Comparison of ENCODE assay signal across 8 mouse cellular contexts in genomic region chr5:142818435-142819360, GRCm38 (mm10). TPM values are rescaled to one million over a fixed set of nuclear protein-coding genes. Genes with fewer than 3 reads are reported as not detected.
A peak's percentile ranks its signal among the peaks of the same experiment; 100 is the strongest.
DNase-seq lines count a peak whose midpoint lies in the region; ATAC-seq and TF ChIP-seq lines count a peak whose summit lies in the region.

No protein-coding gene starts in this region.

- peak; percentile 48; the same call in 1 of the 2 replicates for TF ChIP-seq EP300 in heart, postnatal 0 days (IDR thresholded peaks at IDR 0.05; ENCODE audit: low read depth)
- no peak for TF ChIP-seq EP300 in liver, postnatal 0 days (IDR thresholded peaks at IDR 0.05; ENCODE audit: low read depth)

- ATAC-seq in heart, postnatal 0 days (ENCODE audit: insufficient read depth, low read depth) = no peak
- ATAC-seq in liver, postnatal 0 days = no peak

- H3K4me1 ChIP-seq in embryonic fibroblast, embryonic 13.5 days (ENCODE audit: control insufficient read depth, insufficient read depth, low read length) = no peaks in the 10 kb centered on the region
- peaks cover 4% of the 10 kb centered on the region; the same call in 1 of the 2 replicates for H3K4me1 ChIP-seq in heart, postnatal 0 days (ENCODE audit: control insufficient read depth, insufficient read depth)
- H3K4me1 ChIP-seq in liver, postnatal 0 days (ENCODE audit: insufficient read depth) = peaks cover 15% of the 10 kb centered on the region
- H3K4me1 ChIP-seq in olfactory bulb, adult 2 months (ENCODE audit: control insufficient read depth, insufficient read depth, low read length) = peaks cover 15% of the 10 kb centered on the region

- peak overlapping the region; percentile 100 for H3K27ac ChIP-seq in embryonic fibroblast, embryonic 13.5 days (ENCODE audit: insufficient read depth, low read length)
- H3K27ac ChIP-seq in heart, postnatal 0 days (ENCODE audit: low read depth) = peak overlapping the region; percentile 99
- peak overlapping the region; percentile 99 for H3K27ac ChIP-seq in liver, postnatal 0 days (ENCODE audit: low read depth)
- H3K27ac ChIP-seq in olfactory bulb, adult 2 months (ENCODE audit: insufficient read depth, low read depth, low read length) = peak overlapping the region; percentile 100

- peak overlapping the region; percentile 97 for H3K9ac ChIP-seq in heart, postnatal 0 days (replicated peaks; ENCODE audit: low read depth, low read length)
- H3K9ac ChIP-seq in liver, postnatal 0 days (replicated peaks) = peak overlapping the region; percentile 93

- peak; percentile 30 to 48 for DNase-seq in B cell, adult 2 months
- peak; percentile 83 for DNase-seq in adrenal gland, postnatal 10 days
- DNase-seq in heart, postnatal 0 days (ENCODE audit: low spot score) = peak; percentile 85
- DNase-seq in kidney, postnatal 25 days = peak; percentile 89 to 95
- peak; percentile 74 for DNase-seq in liver, postnatal 0 days
- DNase-seq in yolk sac, embryonic 10.5 days (ENCODE audit: low spot score) = peak; percentile 90

- peak overlapping the region; percentile 71 for H3K4me2 ChIP-seq in heart, postnatal 0 days (ENCODE audit: low read depth, low read length)
- peak overlapping the region; percentile 76 for H3K4me2 ChIP-seq in liver, postnatal 0 days (ENCODE audit: low read depth, low read length)

- peak; percentile 63 for TF ChIP-seq POLR2A in embryonic fibroblast, embryonic 13.5 days (IDR thresholded peaks at IDR 0.05; ENCODE audit: low read depth, low read length)
- TF ChIP-seq POLR2A in olfactory bulb, adult 2 months (IDR thresholded peaks at IDR 0.05; ENCODE audit: insufficient read depth, low read depth, low read length) = no peak; the same call in 1 of the 2 replicates

- H3K4me3 ChIP-seq in embryonic fibroblast, embryonic 13.5 days (ENCODE audit: insufficient read depth, low read length) = peak overlapping the region; percentile 81
- H3K4me3 ChIP-seq in heart, postnatal 0 days (ENCODE audit: low read depth, low read length) = peak overlapping the region; percentile 88
- H3K4me3 ChIP-seq in liver, postnatal 0 days (ENCODE audit: low read depth, low read length) = peak overlapping the region; percentile 78
- H3K4me3 ChIP-seq in olfactory bulb, adult 2 months (ENCODE audit: insufficient read depth, low read depth, low read length) = peak overlapping the region; percentile 96

- no peaks in the 10 kb centered on the region for H3K27me3 ChIP-seq in heart, postnatal 0 days (ENCODE audit: control insufficient read depth, insufficient read depth, low read length)
- peaks cover 71% of the 10 kb centered on the region for H3K27me3 ChIP-seq in liver, postnatal 0 days (ENCODE audit: insufficient read depth, low read length)

- under 1% methylated on average over 41 of the region's 43 CpGs for WGBS in heart, postnatal 0 days
- WGBS in liver, postnatal 0 days (ENCODE audit: insufficient replicate concordance) = under 1% methylated on average over 43 of the region's 43 CpGs
- WGBS in olfactory bulb, adult 2 months = under 1% methylated on average over 43 of the region's 43 CpGs

- H3K9me3 ChIP-seq in heart, postnatal 0 days (replicated peaks; ENCODE audit: control insufficient read depth, low read length) = no peaks in the 10 kb centered on the region
- H3K9me3 ChIP-seq in liver, postnatal 0 days (ENCODE audit: low read length) = no peaks in the 10 kb centered on the region

- no peak for TF ChIP-seq CTCF in embryonic fibroblast, embryonic 13.5 days (IDR thresholded peaks at IDR 0.05; ENCODE audit: borderline replicate concordance, insufficient read depth, low read length)
- TF ChIP-seq CTCF in heart, postnatal 0 days (IDR thresholded peaks at IDR 0.05; ENCODE audit: low read depth) = no peak
- no peak; the same call in 1 of the 2 replicates for TF ChIP-seq CTCF in liver, postnatal 0 days (IDR thresholded peaks at IDR 0.05; ENCODE audit: low read depth)
- no peak for TF ChIP-seq CTCF in olfactory bulb, adult 2 months (IDR thresholded peaks at IDR 0.05; ENCODE audit: insufficient read depth, low read depth, low read length)

- no peaks in the 10 kb centered on the region for H3K36me3 ChIP-seq in heart, postnatal 0 days (replicated peaks; ENCODE audit: control insufficient read depth, insufficient read depth, low read length)
- H3K36me3 ChIP-seq in liver, postnatal 0 days (replicated peaks; ENCODE audit: insufficient read depth, low read length) = no peaks in the 10 kb centered on the region

RNA-seq across cellular contexts. Expression of gene Tnrc18, which starts 1.2 kb away (rescaled TPM):
- total RNA-seq in adrenal gland, postnatal 10 days (2021) = 10 to 100 TPM; 77.5 to 98.6 TPM
- polyA plus RNA-seq in embryonic fibroblast, embryonic 13.5 days (2011; ENCODE audit: insufficient read length, low read depth, missing spikeins) = 98.0 and 124 TPM in 2 replicates
- total RNA-seq in heart, postnatal 0 days (2014; rRNA removed; ENCODE audit: low replicate concordance) = 69.3 and 79.0 TPM in 2 replicates
- polyA plus RNA-seq in heart, postnatal 0 days (2015; fragmentation: Nextera tagmentation; extraction: Ambion mirVana) = 10.4 TPM in 2 replicates
- polyA plus RNA-seq in liver, postnatal 0 days (2015; fragmentation: Nextera tagmentation; extraction: Ambion mirVana) = 2.9 and 4.0 TPM in 2 replicates
- polyA plus RNA-seq in olfactory bulb, adult 2 months (2012; ENCODE audit: insufficient read depth, insufficient read length, low replicate concordance, missing spikeins) = not detected in 2 replicates

Comparison
In these comparisons a context has a peak if more than half of its experiments do, and no peak if none do; other contexts are left out.
1. DNase-seq: peak in every context shown above with its lines; median percentile 92 in kidney, postnatal 25 days; 90 in yolk sac, embryonic 10.5 days; 85 in heart, postnatal 0 days; 83 in adrenal gland, postnatal 10 days; 74 in liver, postnatal 0 days; 39 in B cell, adult 2 months.